Mouse (Mus musculus) heart, adult 2 months (tissue): ENCODE results near the gene Tnk2. TPM values are rescaled to one million over a fixed set of nuclear protein-coding genes. Genes with fewer than 3 reads are reported as not detected.

ENCODE experiments used
- DNase-seq, 2 experiments: peaks; one replicate each; pipeline ENCODE4 v3.0.0; 2021
- H3K27ac ChIP-seq: fragments of 200-600 bp; 2 replicates; pipeline ENCODE4 v1.8.1; 2022
- H3K27me3 ChIP-seq: fragments of 200-500 bp; 2 replicates; pipeline ENCODE4 v1.6.1; 2012; ENCODE audit warnings: mild to moderate bottlenecking, low read length, inconsistent platforms, mixed read lengths; ENCODE audit not compliant: control insufficient read depth, insufficient read depth
- H3K36me3 ChIP-seq: fragments of 200-500 bp; 2 replicates; pipeline ENCODE4 v1.6.1; 2012; ENCODE audit warnings: low read length, inconsistent platforms; ENCODE audit not compliant: control insufficient read depth, insufficient read depth
- H3K4me1 ChIP-seq: fragments of 200-500 bp; 2 replicates; pipeline ENCODE4 v1.6.1; 2011; ENCODE audit warnings: low read length; ENCODE audit not compliant: control insufficient read depth, insufficient read depth
- H3K4me3 ChIP-seq: fragments of 200-600 bp; 2 replicates; pipeline ENCODE4 v1.8.1; 2022
- H3K79me2 ChIP-seq: fragments of 200-500 bp; replicated peaks from 2 replicates; pipeline ENCODE4 v1.6.1; 2012; ENCODE audit warnings: mild to moderate bottlenecking, inconsistent platforms, low read length, moderate library complexity, mixed read lengths; ENCODE audit not compliant: control insufficient read depth, insufficient read depth
- H3K9ac ChIP-seq: fragments of 200-500 bp; 2 replicates; pipeline ENCODE4 v1.6.1; 2012; ENCODE audit warnings: low read depth, mild to moderate bottlenecking, control low read depth, inconsistent platforms, low read length, mixed read lengths
- CTCF ChIP-seq: fragments of 200-600 bp; IDR thresholded peaks from 2 replicates; pipeline ENCODE4 v1.8.1; 2022; ENCODE audit warnings: antibody characterized with exemption, mild to moderate bottlenecking, moderate library complexity
- EP300 ChIP-seq: fragments of 200-500 bp; IDR thresholded peaks from 2 replicates; pipeline ENCODE4 v1.6.1; 2011; ENCODE audit warnings: low read depth, low read length, control low read depth; ENCODE audit not compliant: insufficient read depth
- POLR2A ChIP-seq: fragments of 200-500 bp; IDR thresholded peaks from 2 replicates; pipeline ENCODE4 v1.6.1; 2011; ENCODE audit warnings: mild to moderate bottlenecking, low read depth, low read length, control low read depth; ENCODE audit not compliant: insufficient read depth
- WGBS: fragments of 180-500 bp; shearing (Covaris S2); methylation state at CpG from one replicate; pipeline ENCODE4 v1.1.7; 2018; 5-methylcytosine and 5-hydroxymethylcytosine counted together
- intact Hi-C: fragments of 180-260 bp; cut with DNase I; formaldehyde crosslinking; loops from one replicate; pipeline ENCODE4 v1.15.1; 2025
- polyA plus RNA-seq: library from polyadenylated mRNA; depleted of rRNA; stranded (reverse); fragments of >200 nt; gene quantifications from 2 replicates; pipeline ENCODE4 v1.2.3, GENCODE M21; 2012
- total RNA-seq, 2 experiments: library from RNA; stranded (reverse); gene quantifications; 2 replicates each; pipeline ENCODE4 v1.2.3; 2021

The Tnk2 gene
- total and polyA plus RNA-seq, 3 experiments: 17.8 to 37.0 (median 19.6) TPM

DNA sequence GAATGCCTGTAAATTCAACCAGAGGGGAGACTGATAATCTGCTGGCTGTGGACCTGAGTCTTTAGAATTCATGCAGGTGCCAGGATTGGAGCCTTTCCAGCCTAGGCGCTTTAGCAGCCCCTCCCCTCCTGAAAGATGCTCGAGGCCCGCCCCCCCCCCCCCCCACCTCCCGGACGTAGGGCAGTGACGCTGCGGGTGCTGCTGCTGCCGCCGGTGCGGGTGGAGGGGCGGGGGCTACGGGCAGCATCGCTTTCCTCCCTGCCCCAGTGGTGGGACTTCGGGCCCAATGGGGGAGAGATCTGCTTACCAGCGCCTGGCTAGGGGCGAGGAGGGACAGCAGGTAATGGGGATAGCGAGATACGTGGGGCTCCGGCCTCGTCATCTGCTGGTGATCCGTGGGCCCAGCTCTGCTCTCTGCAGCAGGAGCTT is 15.1 kb downstream of the Tnk2 start:
- Histone ChIP-seq H3K27me3 (no peaks in the 10 kb centered on the region), H3K9ac (peak overlapping the region; percentile 48; the same call in 1 of the 2 replicates), H3K4me3 (peak overlapping the region; percentile 36; the same call in 1 of the 2 replicates), H3K36me3 (peaks cover 2% of the 10 kb centered on the region; the same call in 1 of the 2 replicates), H3K79me2 (0 out of 2 replicates have a peak, but pooled peaks cover 5% of the 10 kb centered on the region), H3K27ac (no peak overlapping the region), H3K4me1 (peaks cover 12% of the 10 kb centered on the region)
- 7% methylated on average over 13 of the region's 21 CpGs for WGBS
- TF ChIP-seq EP300: no peak
- no peak for TF ChIP-seq POLR2A
- no peak for TF ChIP-seq CTCF
- intact Hi-C loops: loop anchor here (2.0 kb wide), 1 partner anchor 14 kb away; no protein-coding TSS in a partner anchor
- DNase-seq: peak in 1 of 2 experiments; percentile 49

DNA sequence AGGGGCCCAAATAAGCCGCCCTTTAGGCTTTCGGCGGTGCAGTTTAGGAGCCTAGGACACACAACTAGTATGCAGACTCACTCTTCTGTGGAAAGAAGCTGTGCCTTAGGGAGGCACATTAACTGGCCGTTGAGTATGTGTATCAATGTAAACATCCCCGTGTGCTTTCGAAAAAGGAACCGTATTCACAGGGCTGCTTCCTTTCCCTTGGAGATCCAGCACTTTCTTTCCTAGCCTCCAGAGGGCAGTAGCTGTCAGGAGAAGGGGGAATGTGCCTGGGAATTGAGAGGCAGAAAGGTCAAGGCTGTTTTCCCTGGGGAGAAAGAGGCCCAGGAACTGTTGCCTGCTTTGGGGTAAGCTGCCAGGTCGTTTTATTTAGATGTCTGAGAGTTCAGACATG is 15.7 kb downstream of the Tnk2 start:
- H3K9ac ChIP-seq: peak overlapping the region; percentile 60

DNA sequence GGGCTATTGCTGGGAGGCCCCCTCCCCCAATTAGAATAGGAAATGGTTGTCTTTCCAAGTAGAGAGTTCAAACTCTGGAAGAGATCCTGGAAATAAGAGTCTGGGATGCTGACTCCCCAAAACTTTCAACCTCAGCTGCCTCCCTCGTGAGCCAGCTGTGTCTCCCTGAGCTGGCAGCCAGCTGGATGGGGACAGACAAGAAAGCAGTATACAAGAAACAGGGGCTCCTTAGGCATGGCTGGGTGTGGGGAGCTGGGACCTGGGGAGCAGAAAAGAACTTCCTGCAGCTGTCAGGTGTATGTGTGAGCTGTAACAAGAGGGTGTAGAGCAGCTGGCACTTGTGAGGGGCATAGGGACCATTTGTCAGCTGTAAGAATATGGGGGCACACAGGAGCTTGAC is 16.4 kb downstream of the Tnk2 start:
- no peak overlapping the region for H3K9ac ChIP-seq
- DNase-seq: peak in 1 of 2 experiments; percentile 32
- H3K27ac ChIP-seq: peak overlapping the region; percentile 49
- 17% methylated on average over 1 of the region's 1 CpGs for WGBS
- H3K4me3 ChIP-seq: no peak overlapping the region
- intact Hi-C loops: loop anchor here (1.0 kb wide), 1 partner anchor 22 kb away; no protein-coding TSS in a partner anchor
- no peaks in the 10 kb centered on the region for H3K79me2 ChIP-seq
- H3K27me3 ChIP-seq: no peaks in the 10 kb centered on the region
- H3K4me1 ChIP-seq: peaks cover 12% of the 10 kb centered on the region
- H3K36me3 ChIP-seq: peaks cover 2% of the 10 kb centered on the region; the same call in 1 of the 2 replicates
- TF ChIP-seq POLR2A (no peak), EP300 (no peak), CTCF (no peak)

More for the DNA sequence above, 15.7 kb downstream of the Tnk2 start:
- Histone ChIP-seq H3K27me3 (no peaks in the 10 kb centered on the region), H3K79me2 (0 out of 2 replicates have a peak, but pooled peaks cover 1% of the 10 kb centered on the region), H3K27ac (peak overlapping the region; percentile 51; the same call in 1 of the 2 replicates), H3K4me1 (peaks cover 12% of the 10 kb centered on the region), H3K36me3 (peaks cover 2% of the 10 kb centered on the region; the same call in 1 of the 2 replicates), H3K4me3 (peak overlapping the region; percentile 44; the same call in 1 of the 2 replicates)
- WGBS: 20% methylated on average over 8 of the region's 8 CpGs
- TF ChIP-seq POLR2A (no peak), EP300 (peak; percentile 94; the same call in 1 of the 2 replicates), CTCF (peak; percentile 99)
- DNase-seq: peak; percentile 72 to 74
- intact Hi-C loops: loop anchor here (2.0 kb wide), 1 partner anchor 15 kb away; no protein-coding TSS in a partner anchor

DNA sequence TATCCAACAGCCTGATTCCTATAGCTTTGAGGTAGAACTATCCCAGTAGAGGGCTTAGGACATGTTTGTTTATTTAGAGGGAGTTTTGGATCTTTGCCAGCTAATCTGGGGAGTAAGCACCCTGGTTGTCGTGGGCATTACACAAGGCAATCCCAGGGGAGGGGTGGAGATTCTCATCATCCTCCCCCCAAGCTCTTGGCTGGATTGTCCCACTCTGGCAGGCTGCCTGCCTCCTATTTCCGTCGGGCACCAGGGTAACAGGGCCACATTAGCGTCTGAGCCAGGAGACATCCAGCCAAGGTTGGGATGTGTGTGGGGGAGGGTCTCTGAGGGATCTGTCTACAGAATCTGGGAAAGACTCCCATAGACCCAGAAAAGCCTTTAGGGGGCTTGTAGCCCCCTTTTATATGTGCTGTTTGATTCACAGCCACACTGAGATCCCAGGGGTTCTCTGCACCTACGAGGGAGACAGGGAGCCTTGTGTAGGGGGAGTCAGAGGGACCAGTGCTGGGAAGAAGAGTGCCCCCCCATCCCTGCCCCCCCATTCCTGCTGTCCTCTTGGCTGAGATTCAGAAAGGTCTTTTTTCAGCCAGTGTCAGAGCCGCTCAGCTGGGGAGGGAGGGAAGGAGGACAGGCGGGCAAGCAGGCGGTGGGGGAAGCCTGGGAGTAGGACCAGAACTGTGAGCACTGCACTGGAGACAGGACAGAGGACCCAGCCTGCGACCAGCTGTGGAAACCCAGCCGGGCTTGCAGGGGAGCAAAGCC is 17.1 kb downstream of the Tnk2 start:
- Histone ChIP-seq H3K9ac (no peak overlapping the region), H3K79me2 (no peaks in the 10 kb centered on the region), H3K4me1 (peaks cover 15% of the 10 kb centered on the region), H3K4me3 (peak overlapping the region; percentile 23), H3K27me3 (no peaks in the 10 kb centered on the region), H3K27ac (peak overlapping the region; percentile 49), H3K36me3 (peaks cover 2% of the 10 kb centered on the region; the same call in 1 of the 2 replicates)
- peak; percentile 78 to 79 for DNase-seq
- intact Hi-C loops: loop anchor here (1.0 kb wide), 1 partner anchor 22 kb away; no protein-coding TSS in a partner anchor
- WGBS: 5% methylated on average over 10 of the region's 10 CpGs
- no peak for TF ChIP-seq POLR2A
- no peak for TF ChIP-seq EP300
- TF ChIP-seq CTCF: no peak

DNA sequence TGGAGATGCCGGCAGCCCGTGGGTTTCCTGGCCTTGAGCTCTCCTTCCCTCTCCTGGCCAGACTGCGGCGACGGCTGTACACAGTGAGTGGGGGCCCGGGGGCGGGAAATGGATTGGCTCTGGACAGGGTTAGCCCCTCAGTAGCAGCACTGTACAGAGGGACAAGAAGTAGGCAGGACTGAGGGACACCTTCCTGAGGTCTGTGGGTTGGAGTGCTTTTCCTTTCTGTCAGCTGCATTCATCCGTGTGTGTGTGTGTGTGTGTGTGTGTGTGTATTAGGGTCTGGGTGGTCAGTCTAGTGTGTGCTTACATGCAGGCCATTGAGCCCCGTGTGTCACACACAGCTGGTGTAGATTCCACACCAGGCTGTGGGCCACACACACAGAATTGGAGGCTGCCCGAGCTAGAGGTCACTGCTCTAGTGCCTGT is 17.8 kb downstream of the Tnk2 start:
- TF ChIP-seq POLR2A (no peak), CTCF (no peak), EP300 (no peak)
- Histone ChIP-seq H3K27me3 (no peaks in the 10 kb centered on the region), H3K4me1 (peaks cover 22% of the 10 kb centered on the region), H3K27ac (peak overlapping the region; percentile 49), H3K36me3 (peaks cover 2% of the 10 kb centered on the region; the same call in 1 of the 2 replicates), H3K79me2 (no peaks in the 10 kb centered on the region), H3K9ac (peak overlapping the region; percentile 44; the same call in 1 of the 2 replicates), H3K4me3 (peak overlapping the region; percentile 23)
- intact Hi-C loops: no loop called here
- WGBS: 34% methylated on average over 10 of the region's 10 CpGs
- DNase-seq: no peak

DNA sequence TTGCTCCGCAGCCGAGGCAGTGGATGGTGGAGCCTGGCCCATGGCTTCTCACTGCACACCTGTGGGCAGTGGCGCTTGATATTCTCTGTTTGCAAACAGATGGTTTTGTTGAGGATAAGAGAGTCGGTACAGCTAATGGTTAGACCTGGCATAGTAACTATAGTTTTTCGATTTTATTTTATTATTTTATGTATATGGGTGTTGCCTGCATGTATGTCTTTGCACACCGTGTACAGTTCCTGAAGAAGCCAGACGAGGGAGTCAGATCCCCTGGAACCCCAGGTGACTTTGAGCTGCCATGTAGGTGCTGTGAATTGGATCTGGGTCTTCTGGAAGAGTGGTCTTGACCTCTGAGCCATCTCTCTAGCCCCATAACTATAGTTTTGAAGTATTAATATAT is 18.7 kb downstream of the Tnk2 start:
- TF ChIP-seq EP300 (no peak), CTCF (0 out of 2 replicates have a peak, but pooled peaks have one; percentile 7)
- DNase-seq: no peak
- Histone ChIP-seq H3K4me1 (peaks cover 25% of the 10 kb centered on the region), H3K27me3 (no peaks in the 10 kb centered on the region), H3K9ac (no peak overlapping the region), H3K79me2 (no peaks in the 10 kb centered on the region), H3K27ac (peak overlapping the region; percentile 40; the same call in 1 of the 2 replicates), H3K4me3 (no peak overlapping the region), H3K36me3 (peaks cover 2% of the 10 kb centered on the region; the same call in 1 of the 2 replicates)
- WGBS: 89% methylated on average over 7 of the region's 7 CpGs
- intact Hi-C loops: no loop called here
